Mouse (Mus musculus): ENCODE measurements around the gene 1700010B08Rik. TPM values are rescaled to one million over a fixed set of nuclear protein-coding genes. Genes with fewer than 3 reads are reported as not detected.
"Not testable (repeated sequence)": the region's sequence is repeated elsewhere in the genome, so short reads cannot be mapped to it uniquely, and the experiment has no call there.

The 1700010B08Rik gene
- not detected in 2 replicates for total RNA-seq (2015; ENCODE audit: low replicate concordance)
- total RNA-seq (2017; ENCODE audit: low replicate concordance) = not detected in 2 replicates

- not testable (repeated sequence) for ATAC-seq (replicated peaks; ENCODE audit: low FRiP score, poor library complexity, severe bottlenecking)
Observed at GRCm38 (mm10) chr2:173719115-173719514, at the start of gene 1700010B08Rik. Gene 1700010B08Rik, plus strand, starts transcription at chr2:173719415.

GRCm38 (mm10) chr2:173672328-173672896 lies 46.8 kb upstream of the 1700010B08Rik start:
- ATAC-seq (replicated peaks; ENCODE audit: low FRiP score, poor library complexity, severe bottlenecking) = no peak

GRCm38 (mm10) chr2:173673469-173673868 lies 45.7 kb upstream of the 1700010B08Rik start:
- peak; percentile 49; the same call in 1 of the 2 replicates for ATAC-seq (replicated peaks; ENCODE audit: low FRiP score, poor library complexity, severe bottlenecking)

- ATAC-seq (replicated peaks; ENCODE audit: low FRiP score, poor library complexity, severe bottlenecking) = no peak
Observed at GRCm38 (mm10) chr2:173678593-173678992, 40.6 kb upstream of the 1700010B08Rik start.

GRCm38 (mm10) chr2:173679217-173679616 lies 40.0 kb upstream of the 1700010B08Rik start:
- ATAC-seq (replicated peaks; ENCODE audit: low FRiP score, poor library complexity, severe bottlenecking) = no peak

GRCm38 (mm10) chr2:173680153-173680552 lies 39.1 kb upstream of the 1700010B08Rik start:
- ATAC-seq (replicated peaks; ENCODE audit: low FRiP score, poor library complexity, severe bottlenecking) = no peak

GRCm38 (mm10) chr2:173682773-173683172 lies 36.4 kb upstream of the 1700010B08Rik start:
- ATAC-seq (replicated peaks; ENCODE audit: low FRiP score, poor library complexity, severe bottlenecking) = 0 out of 2 replicates have a peak, but pooled peaks have one; percentile 43

- ATAC-seq (replicated peaks; ENCODE audit: low FRiP score, poor library complexity, severe bottlenecking) = no peak
Observed at GRCm38 (mm10) chr2:173685781-173686361, 33.3 kb upstream of the 1700010B08Rik start.

- no peak for ATAC-seq (replicated peaks; ENCODE audit: low FRiP score, poor library complexity, severe bottlenecking)
Observed at GRCm38 (mm10) chr2:173687363-173687762, 31.9 kb upstream of the 1700010B08Rik start.

GRCm38 (mm10) chr2:173689835-173690234 lies 29.4 kb upstream of the 1700010B08Rik start:
- no peak for ATAC-seq (replicated peaks; ENCODE audit: low FRiP score, poor library complexity, severe bottlenecking)

- no peak for ATAC-seq (replicated peaks; ENCODE audit: low FRiP score, poor library complexity, severe bottlenecking)
Observed at GRCm38 (mm10) chr2:173691748-173692147, 27.5 kb upstream of the 1700010B08Rik start.

GRCm38 (mm10) chr2:173692693-173693092 lies 26.5 kb upstream of the 1700010B08Rik start:
- no peak for ATAC-seq (replicated peaks; ENCODE audit: low FRiP score, poor library complexity, severe bottlenecking)

GRCm38 (mm10) chr2:173698850-173699249 lies 20.4 kb upstream of the 1700010B08Rik start:
- ATAC-seq (replicated peaks; ENCODE audit: low FRiP score, poor library complexity, severe bottlenecking) = no peak

- ATAC-seq (replicated peaks; ENCODE audit: low FRiP score, poor library complexity, severe bottlenecking) = no peak
Observed at GRCm38 (mm10) chr2:173702096-173702866, 16.9 kb upstream of the 1700010B08Rik start.

- no peak for ATAC-seq (replicated peaks; ENCODE audit: low FRiP score, poor library complexity, severe bottlenecking)
Observed at GRCm38 (mm10) chr2:173702867-173703237, 16.4 kb upstream of the 1700010B08Rik start.

- ATAC-seq (replicated peaks; ENCODE audit: low FRiP score, poor library complexity, severe bottlenecking) = no peak
Observed at GRCm38 (mm10) chr2:173705827-173706551, 13.2 kb upstream of the 1700010B08Rik start.

- not testable (repeated sequence) for ATAC-seq (replicated peaks; ENCODE audit: low FRiP score, poor library complexity, severe bottlenecking)
Observed at GRCm38 (mm10) chr2:173707626-173708025, 11.6 kb upstream of the 1700010B08Rik start.

GRCm38 (mm10) chr2:173710193-173710592 lies 9.0 kb upstream of the 1700010B08Rik start:
- ATAC-seq (replicated peaks; ENCODE audit: low FRiP score, poor library complexity, severe bottlenecking) = no peak

- ATAC-seq (replicated peaks; ENCODE audit: low FRiP score, poor library complexity, severe bottlenecking) = no peak
Observed at GRCm38 (mm10) chr2:173712656-173713055, 6.6 kb upstream of the 1700010B08Rik start.

GRCm38 (mm10) chr2:173713241-173713640 lies 6.0 kb upstream of the 1700010B08Rik start:
- no peak for ATAC-seq (replicated peaks; ENCODE audit: low FRiP score, poor library complexity, severe bottlenecking)
